Mouse (Mus musculus): Measurements from ENCODE around the gene Zmym5. TPM values are rescaled to one million over a fixed set of nuclear protein-coding genes. Genes with fewer than 3 reads are reported as not detected.

Gene Zmym5
- total and polyA plus RNA-seq, 3 experiments: 6.0 to 13.8 (median 12.1) TPM

DNA sequence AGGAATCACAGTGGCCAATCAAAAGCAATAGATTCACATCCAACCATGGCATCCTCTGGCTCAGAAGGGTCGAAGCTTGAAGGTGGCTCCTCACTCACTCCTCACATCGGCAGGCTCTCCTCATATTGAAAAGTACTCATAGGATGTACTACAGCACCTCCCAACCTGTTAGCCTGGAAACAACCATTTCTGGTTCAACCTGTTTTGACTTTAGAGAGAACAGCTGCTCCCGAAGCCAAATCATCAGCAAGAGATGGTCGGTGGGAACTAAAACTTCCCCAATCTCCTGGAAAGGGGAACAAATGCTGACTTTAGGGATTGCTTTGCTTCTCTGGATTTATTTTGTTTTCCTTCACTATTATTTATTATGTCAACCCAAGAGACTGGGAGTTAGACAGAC is 5.6 kb upstream of the Zmym5 start:
- Histone ChIP-seq H3K27me3 (replicated peaks) (no peaks in the 10 kb centered on the region), H3K9ac (ENCODE audit: insufficient read depth, low read depth) (no peak overlapping the region), H3K4me2 (ENCODE audit: insufficient read depth, low read depth, poor library complexity, severe bottlenecking) (no peak overlapping the region), H3K9me3 (replicated peaks; ENCODE audit: low read length) (no peaks in the 10 kb centered on the region), H3K36me3 (replicated peaks in 1 of 2; ENCODE audit: control insufficient read depth in 1 of 2, insufficient read depth in 1 of 2, low read length in 1 of 2) (no peaks in the 10 kb centered on the region), H3K27ac (ENCODE audit: insufficient read depth, low read depth) (no peak overlapping the region), H3K4me1 (ENCODE audit: control insufficient read depth in 1 of 2, insufficient read depth in 2 of 2) (peaks cover 4 to 24% of the 10 kb centered on the region in 2 experiments; a peak in 3 of 4 replicates), H3K79me2 (replicated peaks; ENCODE audit: control insufficient read depth, extremely low read depth, insufficient read depth, poor library complexity, severe bottlenecking) (0 out of 2 replicates have a peak, but pooled peaks cover 2% of the 10 kb centered on the region), H3K4me3 (replicated peaks in 1 of 3; ENCODE audit: low read depth in 2 of 3, low read length in 2 of 3, poor library complexity in 1 of 3) (no peak overlapping the region)
- TF ChIP-seq RCOR1 (conservative IDR thresholded peaks at IDR 0.05; ENCODE audit: low read depth, low read length) (no peak), NRF1 (IDR thresholded peaks at IDR 0.05; ENCODE audit: low read depth, low read length) (no peak), MXI1 (IDR thresholded peaks at IDR 0.05; ENCODE audit: low read depth, low read length) (no peak), RAD21 (IDR thresholded peaks at IDR 0.05; ENCODE audit: low read depth, low read length) (no peak), TCF12 (IDR thresholded peaks at IDR 0.05; ENCODE audit: low read depth, low read length) (no peak), MAZ (IDR thresholded peaks at IDR 0.05; ENCODE audit: low read depth, low read length) (no peak), CHD1 (IDR thresholded peaks at IDR 0.05; ENCODE audit: low read depth, low read length) (no peak), ZC3H11A (IDR thresholded peaks at IDR 0.05; ENCODE audit: low read depth, low read length) (no peak), CTCF (conservative IDR thresholded peaks at IDR 0.05 in 1 of 2, IDR thresholded peaks at IDR 0.05 in 1 of 2; ENCODE audit: low read depth in 2 of 2, low read length in 2 of 2) (no peak), E2F4 (IDR thresholded peaks at IDR 0.05; ENCODE audit: insufficient replicate concordance, low read depth, low read length) (no peak), IRF4 (IDR thresholded peaks at IDR 0.05; ENCODE audit: low read depth, low read length) (no peak), TBP (conservative IDR thresholded peaks at IDR 0.05; ENCODE audit: low read depth, low read length) (no peak), BHLHE40 (IDR thresholded peaks at IDR 0.05; ENCODE audit: low read depth, low read length) (no peak), MAX (IDR thresholded peaks at IDR 0.05; ENCODE audit: low read length) (no peak), EP300 (IDR thresholded peaks at IDR 0.05; ENCODE audit: low read length) (no peak), MEF2A (IDR thresholded peaks at IDR 0.05; ENCODE audit: borderline replicate concordance, low read depth, low read length) (no peak), ETS1 (conservative IDR thresholded peaks at IDR 0.05; ENCODE audit: low read depth, low read length) (no peak), USF2 (conservative IDR thresholded peaks at IDR 0.05; ENCODE audit: low read depth, low read length) (no peak), SIN3A (IDR thresholded peaks at IDR 0.05; ENCODE audit: low read length) (no peak), POLR2A (IDR thresholded peaks at IDR 0.05; ENCODE audit: low read depth, low read length) (no peak)
- no peak for DNase-seq (ENCODE audit: extremely low read depth)
- dilution Hi-C loops (cut with MboI; ENCODE audit: extremely low pct_ligation_motif_present, extremely low pct_unique_long_range_greater_than_20kb, low sequenced_read_pairs): no loop called here
- in situ Hi-C loops (cut with MboI; ENCODE audit: low pct_ligation_motif_present, low pct_unique_long_range_greater_than_20kb, low sequenced_read_pairs): no loop called here

DNA sequence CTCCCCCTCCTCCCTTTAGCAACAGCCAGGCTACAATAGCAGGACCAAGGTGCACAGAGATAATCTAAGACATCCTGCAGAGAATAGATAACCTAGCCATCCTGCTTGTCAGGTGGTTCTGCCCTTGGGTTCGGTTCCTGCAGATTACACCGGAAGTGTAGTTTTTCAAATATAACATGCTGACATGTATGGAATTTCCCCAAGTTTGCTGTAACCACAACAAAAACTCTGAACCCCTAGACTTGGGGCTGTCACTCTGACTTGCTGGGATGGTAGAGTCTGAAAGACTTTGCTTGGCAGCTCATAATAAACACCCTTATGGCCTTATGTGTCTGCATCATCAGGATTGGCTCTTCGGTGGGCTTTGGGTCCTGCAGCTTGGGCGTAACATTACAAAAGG is 5.0 kb upstream of the Zmym5 start:
- no peak overlapping the region for H3K27ac ChIP-seq (ENCODE audit: insufficient read depth, low read depth)

More for the DNA sequence above, 5.0 kb upstream of the Zmym5 start:
- dilution Hi-C loops (cut with MboI; ENCODE audit: extremely low pct_ligation_motif_present, extremely low pct_unique_long_range_greater_than_20kb, low sequenced_read_pairs): no loop called here
- Histone ChIP-seq H3K79me2 (replicated peaks; ENCODE audit: control insufficient read depth, extremely low read depth, insufficient read depth, poor library complexity, severe bottlenecking) (0 out of 2 replicates have a peak, but pooled peaks cover 2% of the 10 kb centered on the region), H3K27me3 (replicated peaks) (no peaks in the 10 kb centered on the region), H3K4me2 (ENCODE audit: insufficient read depth, low read depth, poor library complexity, severe bottlenecking) (no peak overlapping the region), H3K9me3 (replicated peaks; ENCODE audit: low read length) (no peaks in the 10 kb centered on the region), H3K9ac (ENCODE audit: insufficient read depth, low read depth) (no peak overlapping the region), H3K4me1 (ENCODE audit: control insufficient read depth in 1 of 2, insufficient read depth in 2 of 2) (peaks cover 4 to 24% of the 10 kb centered on the region in 2 experiments; a peak in 3 of 4 replicates), H3K36me3 (replicated peaks in 1 of 2; ENCODE audit: control insufficient read depth in 1 of 2, insufficient read depth in 1 of 2, low read length in 1 of 2) (no peaks in the 10 kb centered on the region), H3K4me3 (replicated peaks in 1 of 3; ENCODE audit: low read depth in 2 of 3, low read length in 2 of 3, poor library complexity in 1 of 3) (no peak overlapping the region)
- no peak for DNase-seq (ENCODE audit: extremely low read depth)
- in situ Hi-C loops (cut with MboI; ENCODE audit: low pct_ligation_motif_present, low pct_unique_long_range_greater_than_20kb, low sequenced_read_pairs): no loop called here
- TF ChIP-seq USF1 (IDR thresholded peaks at IDR 0.05; ENCODE audit: low read depth, low read length) (no peak), SIN3A (IDR thresholded peaks at IDR 0.05; ENCODE audit: low read length) (no peak), JUND (conservative IDR thresholded peaks at IDR 0.05; ENCODE audit: low read depth, low read length) (no peak), PAX5 (IDR thresholded peaks at IDR 0.05; ENCODE audit: low read length) (no peak), POLR2AphosphoS2 (IDR thresholded peaks at IDR 0.05; ENCODE audit: low read depth, low read length) (no peak), MYC (IDR thresholded peaks at IDR 0.05; ENCODE audit: low read depth, low read length) (no peak), RCOR1 (conservative IDR thresholded peaks at IDR 0.05; ENCODE audit: low read depth, low read length) (no peak), IRF4 (IDR thresholded peaks at IDR 0.05; ENCODE audit: low read depth, low read length) (no peak), HCFC1 (IDR thresholded peaks at IDR 0.05; ENCODE audit: low read depth, low read length) (no peak)

Measured in CH12.LX (cell line).